Mouse (Mus musculus) T-cell, adult 2 months (primary cell): ENCODE data around the gene Scgb1b12.
"Not testable (repeated sequence)": the region's sequence is repeated elsewhere in the genome, so short reads cannot be mapped to it uniquely, and the experiment has no call there.

ENCODE experiments used
- DNase-seq: peaks from one replicate; pipeline ENCODE4 v3.0.0; 2022; ENCODE audit warnings: low spot score

Scgb1b12 gene

DNA sequence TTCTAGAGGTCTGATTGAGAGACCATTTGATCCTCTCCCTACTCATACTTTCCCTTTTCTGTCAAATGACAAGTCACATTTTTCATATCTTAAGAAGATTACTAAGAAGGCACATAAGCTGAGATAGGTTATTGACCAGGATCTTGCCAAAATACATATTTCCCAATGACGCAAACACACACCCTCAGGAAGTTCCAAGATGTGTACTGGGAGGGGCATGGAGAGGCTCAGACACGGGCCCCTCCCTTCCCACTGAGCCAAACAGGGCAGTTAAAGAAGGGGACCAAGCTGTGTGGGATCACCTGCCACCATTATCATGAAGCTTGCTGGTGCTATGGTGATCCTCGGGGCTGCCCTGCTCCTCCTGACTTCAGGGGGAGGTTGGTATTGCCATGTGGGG lies at the start of gene Scgb1b12:
Gene Scgb1b12 (plus strand): TSS at position 301 of the 400 bp plus-strand sequence.
- DNase-seq, result not testable (repeated sequence)

DNA sequence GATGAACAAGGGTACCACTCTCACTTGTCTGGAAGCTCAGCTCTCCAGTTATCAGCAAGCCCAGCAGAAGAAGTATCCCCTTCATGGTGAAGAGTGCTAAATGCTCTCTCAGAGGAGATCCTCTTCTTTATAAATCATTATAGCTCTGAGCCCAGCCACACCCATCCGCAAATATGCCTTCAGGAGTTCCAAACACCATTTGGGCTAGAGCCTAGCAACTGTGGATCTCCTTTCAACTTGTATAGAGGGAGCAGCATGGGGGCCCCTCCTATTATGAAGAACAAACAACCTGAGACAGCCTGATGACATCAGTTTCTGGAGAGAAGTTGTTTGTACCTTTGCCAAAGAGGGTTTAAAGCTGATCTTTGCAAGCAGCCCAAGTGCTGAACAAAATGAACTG lies 6.8 kb upstream of the Scgb1b12 start, which contains the start of gene Scgb2b12:
Gene Scgb2b12 (minus strand): TSS at position 101 of the 400 bp plus-strand sequence.
- not testable (repeated sequence) for DNase-seq
